Mouse (Mus musculus) heart, postnatal 0 days (tissue): ENCODE measurements around the gene Lrrk1.

Source experiments
- CTCF ChIP-seq: IDR thresholded peaks from 2 replicates; pipeline ENCODE4 v1.5.1; 2016; ENCODE audit warnings: antibody characterized with exemption, control low read depth, low read depth
- EP300 ChIP-seq: IDR thresholded peaks from 2 replicates; pipeline ENCODE4 v1.6.1; 2016; ENCODE audit warnings: antibody characterized with exemption, low read depth

DNA sequence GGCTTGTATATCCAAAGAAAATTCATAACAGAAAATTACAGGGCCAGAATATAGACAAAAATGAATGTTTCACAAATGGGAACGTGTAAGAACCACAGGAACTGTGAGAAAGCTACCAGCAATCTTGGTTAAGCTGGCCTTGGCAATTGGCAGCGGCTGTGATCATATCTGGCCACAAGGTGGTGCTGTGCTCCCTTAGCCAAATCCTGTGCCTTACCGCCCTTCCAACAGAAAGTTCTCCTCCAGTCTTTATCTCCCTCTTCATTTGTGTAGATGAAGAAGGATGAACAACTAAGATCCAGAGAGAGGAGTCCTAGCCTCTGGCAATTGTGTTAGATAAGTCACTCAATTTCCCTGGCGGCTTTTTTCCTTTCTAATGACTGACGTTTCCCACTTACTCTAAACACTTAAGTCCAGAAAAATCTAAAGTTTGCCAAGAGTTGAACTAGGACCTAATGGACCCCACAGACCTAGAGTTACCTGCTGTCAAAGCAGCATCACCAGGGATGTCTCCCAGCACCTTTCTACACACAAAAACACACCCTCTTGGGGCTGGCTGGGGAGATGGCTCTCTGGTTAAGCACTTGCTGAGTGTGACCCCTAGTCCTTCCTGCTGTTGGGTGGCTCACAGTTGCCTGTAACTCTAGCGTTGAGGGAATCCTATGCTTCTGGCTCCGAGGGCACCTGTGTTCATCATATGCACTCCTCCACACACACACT is 78.0 kb downstream of the Lrrk1 start:
- TF ChIP-seq CTCF (peak; percentile 97), EP300 (no peak)
